Mouse (Mus musculus) thymus, postnatal 10 days (tissue): Measurements from ENCODE around the gene Kcmf1.
"Not testable (repeated sequence)": the region's sequence is repeated elsewhere in the genome, so short reads cannot be mapped to it uniquely, and the experiment has no call there.

Experiments used
- DNase-seq, 2 experiments: peaks; one replicate each; pipeline ENCODE4 v3.0.0; 2021; ENCODE audit warnings: low spot score in 2 of 2

Kcmf1 gene

GRCm38 (mm10) chr6:72841986-72842502, 57.7 kb downstream of the Kcmf1 start:
- DNase-seq, result no peak

GRCm38 (mm10) chr6:72840867-72841780, 58.7 kb downstream of the Kcmf1 start:
- DNase-seq, result no peak

- DNase-seq, result no peak
Observed at GRCm38 (mm10) chr6:72837756-72838155, 62.0 kb downstream of the Kcmf1 start.

GRCm38 (mm10) chr6:72834518-72834917, 65.3 kb downstream of the Kcmf1 start:
- no peak for DNase-seq

GRCm38 (mm10) chr6:72831858-72832257, 67.9 kb downstream of the Kcmf1 start:
- DNase-seq, result no peak

- peak; percentile 13 to 52 for DNase-seq
Observed at GRCm38 (mm10) chr6:72831276-72831675, 68.5 kb downstream of the Kcmf1 start.

- no peak for DNase-seq
Observed at GRCm38 (mm10) chr6:72828857-72829256, 70.9 kb downstream of the Kcmf1 start.

- not testable (repeated sequence) for DNase-seq
Observed at GRCm38 (mm10) chr6:72828037-72828436, 71.7 kb downstream of the Kcmf1 start.

GRCm38 (mm10) chr6:72825762-72826161, 74.0 kb downstream of the Kcmf1 start:
- no peak for DNase-seq

GRCm38 (mm10) chr6:72824971-72825737, 74.6 kb downstream of the Kcmf1 start:
- DNase-seq, result no peak

GRCm38 (mm10) chr6:72813456-72813855, 86.3 kb downstream of the Kcmf1 start:
- DNase-seq, result no peak

- no peak for DNase-seq
Observed at GRCm38 (mm10) chr6:72810248-72810647, 89.5 kb downstream of the Kcmf1 start.

GRCm38 (mm10) chr6:72809522-72810149, 90.1 kb downstream of the Kcmf1 start:
- DNase-seq, result no peak

- no peak for DNase-seq
Observed at GRCm38 (mm10) chr6:72808342-72808741, 91.4 kb downstream of the Kcmf1 start.

GRCm38 (mm10) chr6:72803669-72804068, 96.1 kb downstream of the Kcmf1 start:
- DNase-seq, result no peak

- DNase-seq, result no peak
Observed at GRCm38 (mm10) chr6:72802119-72802518, 97.7 kb downstream of the Kcmf1 start.

GRCm38 (mm10) chr6:72800641-72801040, 99.1 kb downstream of the Kcmf1 start:
- DNase-seq, result no peak

- DNase-seq, result no peak
Observed at GRCm38 (mm10) chr6:72797763-72798162, 102.0 kb downstream of the Kcmf1 start.

GRCm38 (mm10) chr6:72795444-72795843, 104.3 kb downstream of the Kcmf1 start:
- DNase-seq, result no peak

- no peak for DNase-seq
Observed at GRCm38 (mm10) chr6:72794870-72795269, 104.9 kb downstream of the Kcmf1 start.

GRCm38 (mm10) chr6:72792641-72793040, 107.1 kb downstream of the Kcmf1 start:
- DNase-seq, result no peak
